Mouse (Mus musculus) testis, adult 2 months (tissue): ENCODE results near the gene Cpm. TPM values are rescaled to one million over a fixed set of nuclear protein-coding genes. Genes with fewer than 3 reads are reported as not detected.

Experiments
- H3K27ac ChIP-seq: fragments of 200-500 bp; 2 replicates; pipeline ENCODE4 v1.5.1; 2012; ENCODE audit warnings: low read depth, low read length; ENCODE audit not compliant: control insufficient read depth, insufficient read depth
- H3K27me3 ChIP-seq: fragments of 200-500 bp; 2 replicates; pipeline ENCODE4 v1.6.1; 2012; ENCODE audit warnings: mild to moderate bottlenecking, low read length, moderate library complexity; ENCODE audit not compliant: control insufficient read depth, insufficient read depth
- H3K36me3 ChIP-seq: fragments of 200-500 bp; 2 replicates; pipeline ENCODE4 v1.6.1; 2012; ENCODE audit warnings: mild to moderate bottlenecking, low read length; ENCODE audit not compliant: control insufficient read depth, insufficient read depth
- H3K4me1 ChIP-seq: fragments of 200-500 bp; 2 replicates; pipeline ENCODE4 v1.6.1; 2012; ENCODE audit warnings: low read length; ENCODE audit not compliant: control insufficient read depth, insufficient read depth
- H3K4me3 ChIP-seq: fragments of 200-500 bp; 2 replicates; pipeline ENCODE4 v1.5.1; 2012; ENCODE audit warnings: low read depth, mild to moderate bottlenecking, low read length, moderate library complexity, mixed read lengths; ENCODE audit not compliant: control insufficient read depth
- CTCF ChIP-seq: fragments of 200-500 bp; IDR thresholded peaks from 2 replicates; pipeline ENCODE4 v1.5.1; 2012; ENCODE audit warnings: low read depth, mild to moderate bottlenecking, inconsistent platforms, low read length, moderate library complexity; ENCODE audit not compliant: control insufficient read depth, insufficient read depth, insufficient replicate concordance
- POLR2A ChIP-seq: fragments of 200-500 bp; IDR thresholded peaks from 2 replicates; pipeline ENCODE4 v1.6.1; 2012; ENCODE audit warnings: low read depth, mild to moderate bottlenecking, inconsistent platforms, low read length, moderate library complexity; ENCODE audit not compliant: control insufficient read depth
- polyA plus RNA-seq: library from polyadenylated mRNA; depleted of rRNA; stranded (reverse); fragments of >200 nt; gene quantifications from 2 replicates; pipeline ENCODE4 v1.2.3, GENCODE M21; 2012

Gene Cpm
- polyA plus RNA-seq, 1 experiment: 0.77 TPM

DNA sequence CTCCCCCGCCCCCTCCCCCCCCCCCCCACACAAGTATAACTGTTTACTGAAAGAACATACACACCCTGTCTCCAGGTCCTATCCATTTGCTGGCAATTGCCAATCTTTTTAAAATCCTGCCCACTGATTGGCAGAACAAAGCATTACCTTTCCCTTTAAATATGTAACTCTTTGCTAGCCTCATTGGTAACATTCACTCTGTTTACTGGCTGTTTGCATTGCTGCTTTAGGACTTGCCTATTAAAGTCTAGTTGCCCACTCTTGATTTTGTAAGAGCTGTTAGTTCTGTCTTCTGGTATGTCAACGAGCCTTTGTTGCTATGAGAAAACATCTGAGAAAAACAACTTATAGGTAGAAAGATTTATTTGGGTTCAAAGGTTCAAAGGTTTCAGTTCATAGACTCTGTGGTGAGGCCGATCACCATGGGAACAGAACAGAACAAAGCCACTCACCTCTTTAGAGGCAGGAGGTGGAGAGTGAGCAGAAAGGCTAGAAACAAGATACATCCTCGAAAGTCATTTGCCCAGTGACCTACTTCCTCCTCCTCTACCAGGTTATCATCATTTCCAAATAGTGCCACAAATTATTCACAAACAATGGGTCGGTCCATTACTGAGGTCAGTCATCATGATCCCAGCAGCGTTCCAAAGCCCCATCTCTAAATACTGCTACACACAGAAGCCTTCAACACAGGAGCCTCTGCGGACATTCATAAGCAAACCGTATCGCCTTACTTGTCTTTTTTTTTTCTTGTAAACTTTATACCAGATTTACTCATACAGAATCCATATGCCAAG, 3.6 kb upstream of the Cpm start:
- H3K27me3 ChIP-seq: no peaks in the 10 kb centered on the region
- no peak overlapping the region for H3K27ac ChIP-seq
- no peaks in the 10 kb centered on the region for H3K36me3 ChIP-seq
- no peak overlapping the region for H3K4me3 ChIP-seq
- peaks cover 8% of the 10 kb centered on the region for H3K4me1 ChIP-seq
- no peak for TF ChIP-seq POLR2A
- TF ChIP-seq CTCF: no peak

GRCm38 (mm10) chr10:117626297-117626613, 3.0 kb upstream of the Cpm start:
- Histone ChIP-seq H3K4me1 (peaks cover 8% of the 10 kb centered on the region), H3K4me3 (no peak overlapping the region), H3K27me3 (no peaks in the 10 kb centered on the region), H3K27ac (no peak overlapping the region), H3K36me3 (no peaks in the 10 kb centered on the region)
- no peak for TF ChIP-seq CTCF
- TF ChIP-seq POLR2A: no peak

DNA sequence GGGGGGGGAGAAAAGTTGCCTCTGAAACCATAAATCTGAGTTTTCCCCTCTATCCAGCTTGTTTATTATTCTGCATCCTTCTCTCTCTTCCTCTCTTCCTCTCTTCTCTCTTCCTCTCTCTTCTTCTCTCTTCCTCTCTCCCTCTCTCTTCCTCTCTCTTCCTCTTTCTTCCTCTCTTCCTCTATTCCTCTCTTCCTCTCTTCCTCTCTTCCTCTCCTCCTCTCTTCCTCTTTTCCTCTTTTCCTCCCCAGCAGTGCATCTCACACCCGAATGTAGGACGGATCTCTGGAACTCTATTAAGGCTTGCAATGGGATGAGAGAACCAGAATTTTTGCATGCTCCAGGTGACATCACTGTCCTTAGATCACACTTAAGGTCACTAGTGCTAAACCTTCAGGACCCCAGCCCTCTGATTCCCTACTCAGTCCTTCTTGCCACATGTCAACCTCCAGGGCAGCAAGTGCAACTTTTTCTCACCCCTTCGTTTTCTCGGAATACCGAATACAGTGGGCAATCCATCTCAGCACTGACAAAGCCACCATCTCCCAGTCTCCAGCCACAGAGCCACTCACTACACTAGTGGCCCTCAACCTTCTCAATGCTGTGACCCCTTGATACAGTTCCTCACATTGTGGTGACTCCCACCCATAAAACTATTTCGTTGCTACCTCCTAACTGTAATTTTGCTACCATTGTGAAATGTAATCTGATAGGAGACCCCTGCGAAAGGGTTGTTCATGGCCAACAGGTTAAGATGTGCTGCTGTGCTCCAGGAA, 2.3 kb upstream of the Cpm start:
- Histone ChIP-seq H3K4me3 (no peak overlapping the region), H3K4me1 (peaks cover 8% of the 10 kb centered on the region), H3K36me3 (no peaks in the 10 kb centered on the region), H3K27ac (no peak overlapping the region), H3K27me3 (no peaks in the 10 kb centered on the region)
- TF ChIP-seq CTCF: no peak
- no peak for TF ChIP-seq POLR2A

DNA sequence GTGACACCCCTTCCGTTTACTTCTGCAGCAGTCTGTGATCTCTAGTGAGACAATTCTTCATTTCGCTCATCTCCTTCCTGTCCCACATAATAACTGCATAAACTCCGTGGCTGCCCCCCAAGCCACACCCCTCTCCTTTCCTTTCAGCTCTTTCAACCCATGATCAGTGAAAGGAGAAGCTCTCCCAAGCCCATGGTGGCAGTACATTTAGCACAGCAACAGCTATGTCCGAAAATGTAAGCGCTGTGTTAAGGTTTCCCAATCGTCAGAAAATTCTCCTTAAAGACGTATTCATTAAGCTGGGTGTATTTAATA, 1.7 kb upstream of the Cpm start:
- peaks cover 8% of the 10 kb centered on the region for H3K4me1 ChIP-seq
- TF ChIP-seq POLR2A (no peak), CTCF (no peak)
- H3K36me3 ChIP-seq: no peaks in the 10 kb centered on the region
- H3K27me3 ChIP-seq: no peaks in the 10 kb centered on the region
- H3K27ac ChIP-seq: no peak overlapping the region
- H3K4me3 ChIP-seq: no peak overlapping the region

DNA sequence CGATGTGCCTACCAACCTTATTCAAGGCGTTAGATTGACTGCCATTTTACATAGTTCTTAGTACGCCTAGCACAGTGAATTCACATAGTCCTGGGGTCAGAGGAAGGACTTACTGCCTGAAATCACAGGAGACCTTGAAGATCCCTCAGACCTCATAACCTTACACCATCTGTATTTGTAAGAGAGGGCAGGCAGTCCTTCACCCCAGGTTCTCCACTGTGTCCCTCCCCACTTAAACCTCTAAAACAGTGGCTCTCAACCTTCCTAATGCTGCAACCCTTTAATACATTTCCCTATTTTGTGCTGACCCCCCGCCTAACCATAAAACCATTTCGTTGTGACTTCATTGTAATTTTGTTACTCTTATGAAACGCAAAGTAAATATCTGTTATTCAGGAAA, 1.4 kb upstream of the Cpm start:
- Histone ChIP-seq H3K36me3 (no peaks in the 10 kb centered on the region), H3K27ac (no peak overlapping the region), H3K27me3 (no peaks in the 10 kb centered on the region), H3K4me1 (peaks cover 8% of the 10 kb centered on the region), H3K4me3 (no peak overlapping the region)
- TF ChIP-seq POLR2A (no peak), CTCF (no peak)

- TF ChIP-seq POLR2A (no peak), CTCF (no peak)
- Histone ChIP-seq H3K4me3 (no peak overlapping the region), H3K36me3 (no peaks in the 10 kb centered on the region), H3K27ac (no peak overlapping the region), H3K4me1 (peaks cover 8% of the 10 kb centered on the region), H3K27me3 (no peaks in the 10 kb centered on the region)
Observed at GRCm38 (mm10) chr10:117628363-117629168, 734 bp upstream of the Cpm start.

- H3K27ac ChIP-seq: no peak overlapping the region
- H3K4me3 ChIP-seq: no peak overlapping the region
Observed at GRCm38 (mm10) chr10:117630176-117630575, 876 bp downstream of the Cpm start.

More at GRCm38 (mm10) chr10:117630176-117630575, 876 bp downstream of the Cpm start:
- Histone ChIP-seq H3K27me3 (no peaks in the 10 kb centered on the region), H3K4me1 (peaks cover 8% of the 10 kb centered on the region), H3K36me3 (no peaks in the 10 kb centered on the region)
- TF ChIP-seq CTCF: no peak
- TF ChIP-seq POLR2A: no peak
